Mouse (Mus musculus) CH12.LX (cell line): ENCODE data around the gene Dgkh. TPM values are rescaled to one million over a fixed set of nuclear protein-coding genes. Genes with fewer than 3 reads are reported as not detected.

Source experiments
- DNase-seq: peaks from one replicate; pipeline ENCODE4 v3.0.0-alpha.2; 2013; ENCODE audit errors: extremely low read depth
- H3K27ac ChIP-seq: 2 replicates; pipeline ENCODE4 v1.5.1; 2012; ENCODE audit warnings: low read depth, mild to moderate bottlenecking, control low read depth, moderate library complexity; ENCODE audit not compliant: insufficient read depth
- H3K27me3 ChIP-seq: replicated peaks from 2 replicates; pipeline ENCODE3; 2012; ENCODE audit warnings: inconsistent platforms
- H3K36me3 ChIP-seq, 2 experiments: replicated peaks in 1 of 2; 2 replicates each; pipeline versions ENCODE3 to v1.6.1; 2012; ENCODE audit warnings: inconsistent platforms in 1 of 2, low read length in 1 of 2, mild to moderate bottlenecking in 1 of 2, mixed read lengths in 1 of 2, moderate library complexity in 1 of 2; ENCODE audit not compliant: control insufficient read depth in 1 of 2, insufficient read depth in 1 of 2
- H3K4me1 ChIP-seq, 2 experiments: 2 replicates each; pipeline ENCODE4 v1.6.1; 2012; ENCODE audit warnings: inconsistent platforms in 1 of 2, moderate library complexity in 1 of 2; ENCODE audit not compliant: insufficient read depth in 2 of 2, control insufficient read depth in 1 of 2
- H3K4me2 ChIP-seq: 2 replicates; pipeline ENCODE4 v1.6.1; 2012; ENCODE audit warnings: low read depth, mild to moderate bottlenecking, control low read depth; ENCODE audit not compliant: poor library complexity, insufficient read depth, severe bottlenecking
- H3K4me3 ChIP-seq, 3 experiments: fragments of 150-350 bp in 1 of 3; sonication (generic) in 1 of 3; replicated peaks in 1 of 3; 2 replicates each; pipeline versions ENCODE3 to v1.5.1; 2011 to 2012; ENCODE audit warnings: low read depth in 2 of 3, low read length in 2 of 3, mild to moderate bottlenecking in 2 of 3, moderate library complexity in 2 of 3, control low read depth in 1 of 3, improper control_type of control experiment in 1 of 3, inconsistent platforms in 1 of 3, mixed read lengths in 1 of 3; ENCODE audit not compliant: poor library complexity in 1 of 3
- H3K79me2 ChIP-seq: replicated peaks from 2 replicates; pipeline ENCODE4 v1.6.1; 2012; ENCODE audit warnings: mild to moderate bottlenecking, moderate library complexity; ENCODE audit not compliant: control insufficient read depth, poor library complexity, insufficient read depth, severe bottlenecking; ENCODE audit errors: extremely low read depth
- H3K9ac ChIP-seq: 2 replicates; pipeline ENCODE4 v1.6.1; 2012; ENCODE audit warnings: low read depth, mild to moderate bottlenecking, control low read depth, moderate library complexity; ENCODE audit not compliant: insufficient read depth
- H3K9me3 ChIP-seq: replicated peaks from 2 replicates; pipeline ENCODE3; 2012; ENCODE audit warnings: low read length, inconsistent platforms, mixed read lengths
- BHLHE40 ChIP-seq: IDR thresholded peaks from 2 replicates; pipeline ENCODE4 v1.6.1; 2011; ENCODE audit warnings: mild to moderate bottlenecking, low read depth, low read length, improper control_type of control experiment
- CHD2 ChIP-seq: IDR thresholded peaks from 2 replicates; pipeline ENCODE4 v1.6.1; 2011; ENCODE audit warnings: low read length, improper control_type of control experiment
- CTCF ChIP-seq, 2 experiments: IDR thresholded peaks in 1 of 2; conservative IDR thresholded peaks in 1 of 2; 2 replicates each; pipeline ENCODE4 v1.5.1; 2011 to 2012; ENCODE audit warnings: low read depth in 2 of 2, low read length in 2 of 2, improper control_type of control experiment in 1 of 2, inconsistent platforms in 1 of 2, mild to moderate bottlenecking in 1 of 2, moderate library complexity in 1 of 2
- ELF1 ChIP-seq: IDR thresholded peaks from 2 replicates; pipeline ENCODE4 v1.6.1; 2014; ENCODE audit warnings: low read depth, mild to moderate bottlenecking, inconsistent platforms, low read length, improper control_type of control experiment
- EP300 ChIP-seq: IDR thresholded peaks from 2 replicates; pipeline ENCODE4 v1.6.1; 2011; ENCODE audit warnings: low read length, improper control_type of control experiment
- ETS1 ChIP-seq: conservative IDR thresholded peaks from 2 replicates; pipeline ENCODE4 v1.6.1; 2012; ENCODE audit warnings: low read depth, mild to moderate bottlenecking, inconsistent platforms, low read length, improper control_type of control experiment, moderate library complexity
- IRF4 ChIP-seq: IDR thresholded peaks from 2 replicates; pipeline ENCODE4 v1.6.1; 2014; ENCODE audit warnings: low read depth, mild to moderate bottlenecking, inconsistent platforms, low read length, improper control_type of control experiment
- JUN ChIP-seq: IDR thresholded peaks from 2 replicates; pipeline ENCODE4 v1.6.1; 2011; ENCODE audit warnings: low read depth, mild to moderate bottlenecking, low read length, improper control_type of control experiment, moderate library complexity; ENCODE audit not compliant: insufficient read depth
- JUND ChIP-seq: conservative IDR thresholded peaks from 2 replicates; pipeline ENCODE4 v1.6.1; 2011; ENCODE audit warnings: low read depth, low read length, improper control_type of control experiment
- MAFK ChIP-seq: IDR thresholded peaks from 2 replicates; pipeline ENCODE4 v1.6.1; 2011; ENCODE audit warnings: low read length, improper control_type of control experiment; ENCODE audit not compliant: insufficient replicate concordance
- MAX ChIP-seq: IDR thresholded peaks from 2 replicates; pipeline ENCODE4 v1.6.1; 2011; ENCODE audit warnings: low read length, improper control_type of control experiment
- MAZ ChIP-seq: IDR thresholded peaks from 2 replicates; pipeline ENCODE4 v1.6.1; 2012; ENCODE audit warnings: low read depth, mild to moderate bottlenecking, inconsistent platforms, low read length, improper control_type of control experiment, moderate library complexity
- MEF2A ChIP-seq: IDR thresholded peaks from 2 replicates; pipeline ENCODE4 v1.6.1; 2014; ENCODE audit warnings: low read depth, mild to moderate bottlenecking, inconsistent platforms, low read length, improper control_type of control experiment, borderline replicate concordance
- MXI1 ChIP-seq: IDR thresholded peaks from 2 replicates; pipeline ENCODE4 v1.6.1; 2011; ENCODE audit warnings: mild to moderate bottlenecking, low read depth, low read length, improper control_type of control experiment
- MYC ChIP-seq: IDR thresholded peaks from 2 replicates; pipeline ENCODE4 v1.6.1; 2011; ENCODE audit warnings: low read depth, mild to moderate bottlenecking, improper control_type of control experiment, low read length
- RAD21 ChIP-seq: IDR thresholded peaks from 2 replicates; pipeline ENCODE4 v1.6.1; 2011; ENCODE audit warnings: low read depth, mild to moderate bottlenecking, low read length, improper control_type of control experiment, moderate library complexity
- RCOR1 ChIP-seq: conservative IDR thresholded peaks from 2 replicates; pipeline ENCODE4 v1.6.1; 2012; ENCODE audit warnings: low read depth, mild to moderate bottlenecking, inconsistent platforms, low read length, improper control_type of control experiment
- TCF12 ChIP-seq: IDR thresholded peaks from 2 replicates; pipeline ENCODE4 v1.6.1; 2014; ENCODE audit warnings: low read depth, mild to moderate bottlenecking, inconsistent platforms, low read length, improper control_type of control experiment
- USF2 ChIP-seq: conservative IDR thresholded peaks from 2 replicates; pipeline ENCODE4 v1.6.1; 2011; ENCODE audit warnings: low read depth, low read length, improper control_type of control experiment
- ZC3H11A ChIP-seq: IDR thresholded peaks from 2 replicates; pipeline ENCODE4 v1.6.1; 2012; ENCODE audit warnings: low read depth, mild to moderate bottlenecking, inconsistent platforms, low read length, improper control_type of control experiment
- ZKSCAN1 ChIP-seq: IDR thresholded peaks from 2 replicates; pipeline ENCODE4 v1.6.1; 2012; ENCODE audit warnings: low read depth, inconsistent platforms, low read length, improper control_type of control experiment, borderline replicate concordance
- ZNF384 ChIP-seq: IDR thresholded peaks from 2 replicates; pipeline ENCODE4 v1.6.1; 2012; ENCODE audit warnings: low read depth, low read length, improper control_type of control experiment, inconsistent platforms
- dilution Hi-C: fragments of 300-500 bp; cut with MboI; formaldehyde crosslinking; loops from 2 replicates; pipeline ENCODE4 v1.14.3; 2020; ENCODE audit warnings: low sequenced_read_pairs; ENCODE audit not compliant: extremely low pct_unique_long_range_greater_than_20kb, extremely low pct_ligation_motif_present
- in situ Hi-C: fragments of 300-500 bp; cut with MboI; formaldehyde crosslinking; loops from 3 replicates; pipeline ENCODE4 v1.14.3; 2019; ENCODE audit warnings: low sequenced_read_pairs, low pct_ligation_motif_present, low pct_unique_long_range_greater_than_20kb, mixed read lengths
- polyA plus RNA-seq: library from polyadenylated mRNA; unstranded; fragments of >175 nt; gene quantifications from 2 replicates; pipeline ENCODE4 v1.2.1, GENCODE M21; 2012; ENCODE audit warnings: low read depth; ENCODE audit not compliant: insufficient read length
- total RNA-seq, 2 experiments: library from RNA; depleted of rRNA; stranded (reverse); fragments of 300-350 nt in 1 of 2; fragments of >200 nt in 1 of 2; gene quantifications; 2 replicates each; pipeline ENCODE4 v1.2.3; 2012 to 2014

Dgkh gene
- total and polyA plus RNA-seq, 3 experiments = 0.83 to 3.3 (median 2.4) TPM

DNA sequence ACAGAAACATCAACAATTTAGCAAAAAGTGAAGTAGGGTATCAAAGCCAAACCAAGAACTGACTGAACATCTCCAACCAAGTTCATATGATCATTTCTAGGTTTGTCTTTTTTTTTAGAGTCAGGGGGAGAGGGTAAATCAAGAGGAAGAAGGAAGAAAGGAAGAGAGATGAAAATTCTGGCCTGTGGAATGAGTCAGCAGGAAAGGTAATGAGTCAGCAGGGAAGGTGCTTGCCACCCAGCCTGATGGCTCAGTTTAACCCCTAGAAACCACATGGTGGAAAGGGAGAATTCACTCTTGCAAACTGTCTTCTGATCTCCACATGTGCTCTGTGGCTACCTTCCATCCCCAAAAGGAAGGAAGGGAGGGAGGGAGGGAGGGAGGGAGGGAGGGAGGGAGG lies 149.4 kb downstream of the Dgkh start:
- no peak overlapping the region for H3K4me2 ChIP-seq
- H3K9me3 ChIP-seq = peaks cover 6% of the 10 kb centered on the region
- peaks cover 6 to 24% of the 10 kb centered on the region in 2 experiments for H3K4me1 ChIP-seq
- H3K27ac ChIP-seq = no peak overlapping the region
- no peaks in the 10 kb centered on the region for H3K27me3 ChIP-seq
- H3K9ac ChIP-seq = no peak overlapping the region
- no peaks in the 10 kb centered on the region for H3K79me2 ChIP-seq
- peak; percentile 84 for DNase-seq
- no peak overlapping the region for H3K4me3 ChIP-seq
- peaks cover 0 to 44% of the 10 kb centered on the region in 2 experiments for H3K36me3 ChIP-seq
- in situ Hi-C loops (no loop called here), dilution Hi-C loops (no loop called here)
- no peak; the same call in 1 of the 2 replicates for TF ChIP-seq MEF2A
- TF ChIP-seq MAZ = no peak
- TF ChIP-seq CHD2 = peak; percentile 45; the same call in 1 of the 2 replicates
- TF ChIP-seq RCOR1 = peak; percentile 62; the same call in 1 of the 2 replicates
- peak; percentile 95 for TF ChIP-seq JUN
- no peak for TF ChIP-seq RAD21
- TF ChIP-seq MAFK = peak; percentile 92
- no peak for TF ChIP-seq USF2
- peak; percentile 58 for TF ChIP-seq TCF12
- TF ChIP-seq MYC = peak; percentile 95
- TF ChIP-seq EP300 = peak; percentile 95
- peak; percentile 97 for TF ChIP-seq JUND
- no peak for TF ChIP-seq ZC3H11A
- peak; percentile 76 for TF ChIP-seq BHLHE40
- peak; percentile 91 for TF ChIP-seq ZNF384
- peak; percentile 81 for TF ChIP-seq ETS1
- peak; percentile 23; the same call in 1 of the 2 replicates for TF ChIP-seq ELF1
- TF ChIP-seq MAX = peak; percentile 82
- TF ChIP-seq IRF4 = peak; percentile 96
- TF ChIP-seq MXI1 = 0 out of 2 replicates have a peak, but pooled peaks have one; percentile 28
- TF ChIP-seq ZKSCAN1 = no peak

DNA sequence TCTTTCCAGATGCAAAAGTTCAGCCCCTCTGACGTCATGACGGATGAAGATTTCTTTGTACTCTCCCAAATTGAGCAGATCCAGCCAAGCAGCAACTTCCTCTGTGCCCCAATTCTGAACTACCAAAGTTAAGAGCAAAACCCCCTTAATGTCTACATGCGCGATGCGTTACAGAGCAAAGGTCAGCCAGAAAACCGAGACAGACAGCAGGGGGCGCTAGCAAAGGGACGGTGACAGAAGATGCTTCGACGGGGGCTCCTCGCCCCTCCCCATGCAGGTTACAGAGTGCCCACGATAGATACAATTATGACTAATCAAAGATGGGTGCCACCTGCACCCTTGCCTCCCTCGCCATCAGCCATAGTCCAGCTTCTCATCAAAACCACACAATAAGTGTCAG lies 156.7 kb downstream of the Dgkh start:
- Histone ChIP-seq H3K4me2 (no peak overlapping the region), H3K9ac (no peak overlapping the region)
- no peak for DNase-seq

More for the DNA sequence above, 156.7 kb downstream of the Dgkh start:
- Histone ChIP-seq H3K27ac (no peak overlapping the region), H3K36me3 (peaks cover 2 to 28% of the 10 kb centered on the region in 2 experiments), H3K4me3 (no peak overlapping the region), H3K4me1 (peaks cover 1 to 5% of the 10 kb centered on the region in 2 experiments; a peak in 3 of 4 replicates), H3K9me3 (no peaks in the 10 kb centered on the region), H3K27me3 (no peaks in the 10 kb centered on the region), H3K79me2 (no peaks in the 10 kb centered on the region)
- dilution Hi-C loops (no loop called here), in situ Hi-C loops (no loop called here)
- TF ChIP-seq CTCF (conservative IDR thresholded peaks at IDR 0.05 in 1 of 2, IDR thresholded peaks at IDR 0.05 in 1 of 2; ENCODE audit: low read depth in 2 of 2, low read length in 2 of 2) = peak; percentile 18 to 47; a peak in 2 of 4 replicates
- TF ChIP-seq MYC = no peak
